Mouse (Mus musculus) CD4-positive helper T cell, adult 2 months (primary cell): ENCODE data around the gene Hivep3.

Source experiments
- DNase-seq: peaks from one replicate; pipeline ENCODE4 v3.0.0-alpha.2; 2012; ENCODE audit warnings: low read depth, missing footprints, low spot score

The Hivep3 gene

DNA sequence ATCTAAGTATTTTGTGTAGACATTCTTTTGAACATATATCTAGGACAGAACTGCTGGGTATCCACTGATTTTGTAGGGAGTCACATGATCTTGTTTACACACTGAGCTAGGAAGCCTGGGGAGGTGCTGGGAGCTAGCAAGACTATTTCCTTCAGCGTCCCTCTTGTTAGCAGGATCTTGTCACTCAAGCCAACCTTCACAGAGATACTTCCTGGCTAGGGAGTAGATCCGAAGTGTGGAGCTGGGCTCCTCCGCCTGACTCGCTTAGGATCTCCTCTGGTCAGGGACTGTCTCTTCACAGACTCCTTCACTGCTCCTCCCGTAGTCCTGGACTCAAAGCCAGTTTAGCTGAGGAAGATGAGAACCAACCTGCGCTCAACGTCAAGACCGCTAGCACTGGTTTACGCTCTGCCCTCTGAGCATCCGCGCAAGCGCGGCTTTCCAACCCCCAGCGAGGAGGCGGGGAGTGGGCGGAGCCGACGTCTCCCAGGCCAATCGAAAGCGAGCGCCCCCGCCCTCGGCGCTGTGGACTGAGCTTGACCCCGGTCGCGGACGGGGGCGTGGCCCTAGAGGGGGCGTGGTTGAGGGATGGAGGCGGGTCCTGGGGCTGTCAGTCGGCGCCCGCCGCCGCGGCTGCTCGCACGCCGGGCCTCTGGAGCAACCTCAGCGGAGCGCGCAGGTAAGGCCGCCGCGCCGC, at the start of gene Hivep3:
Hivep3 (plus strand) TSS at position 601 of the 697 bp plus-strand sequence.
- DNase-seq: peak; percentile 99

DNA sequence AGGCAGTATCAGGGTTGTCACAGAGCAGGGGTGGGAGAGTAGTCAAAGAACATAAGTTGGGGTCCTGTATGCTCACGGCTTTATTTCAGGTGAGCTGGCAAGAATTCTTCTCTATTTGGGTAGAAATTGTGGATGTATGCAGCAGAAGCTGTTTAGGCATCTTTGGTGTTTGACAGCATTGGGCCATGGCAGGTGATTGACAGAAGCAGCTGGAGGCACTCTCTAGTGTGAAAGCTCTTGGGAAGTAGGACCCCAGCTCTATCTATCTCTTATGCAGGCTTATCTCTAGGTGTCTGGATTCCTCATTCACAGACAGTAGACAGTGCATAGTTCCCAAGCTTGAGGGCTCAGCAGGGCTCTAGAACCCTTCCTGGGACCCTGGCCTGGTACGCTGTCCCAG, 47.8 kb upstream of the Hivep3 start:
- no peak for DNase-seq

DNA sequence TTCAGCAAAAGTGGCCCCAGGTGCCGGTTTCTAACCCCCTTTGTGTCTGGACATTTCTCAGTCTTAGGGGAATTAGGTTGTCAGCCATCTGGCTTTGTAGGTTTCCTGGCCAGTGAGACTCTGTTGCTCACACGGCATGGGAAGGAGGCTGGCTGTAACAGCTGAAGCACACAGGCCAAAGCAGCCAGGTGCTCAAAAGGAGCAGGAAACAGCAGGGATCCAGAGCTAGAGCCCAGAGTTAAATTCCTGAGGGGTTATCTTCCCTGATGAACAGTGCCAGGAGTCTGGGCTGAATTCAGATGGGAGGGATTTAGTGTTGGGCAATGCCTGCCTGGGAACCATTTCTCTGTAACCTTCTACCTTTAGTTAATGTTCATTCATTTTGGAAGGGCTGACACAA, 35.2 kb upstream of the Hivep3 start:
- DNase-seq: no peak

DNA sequence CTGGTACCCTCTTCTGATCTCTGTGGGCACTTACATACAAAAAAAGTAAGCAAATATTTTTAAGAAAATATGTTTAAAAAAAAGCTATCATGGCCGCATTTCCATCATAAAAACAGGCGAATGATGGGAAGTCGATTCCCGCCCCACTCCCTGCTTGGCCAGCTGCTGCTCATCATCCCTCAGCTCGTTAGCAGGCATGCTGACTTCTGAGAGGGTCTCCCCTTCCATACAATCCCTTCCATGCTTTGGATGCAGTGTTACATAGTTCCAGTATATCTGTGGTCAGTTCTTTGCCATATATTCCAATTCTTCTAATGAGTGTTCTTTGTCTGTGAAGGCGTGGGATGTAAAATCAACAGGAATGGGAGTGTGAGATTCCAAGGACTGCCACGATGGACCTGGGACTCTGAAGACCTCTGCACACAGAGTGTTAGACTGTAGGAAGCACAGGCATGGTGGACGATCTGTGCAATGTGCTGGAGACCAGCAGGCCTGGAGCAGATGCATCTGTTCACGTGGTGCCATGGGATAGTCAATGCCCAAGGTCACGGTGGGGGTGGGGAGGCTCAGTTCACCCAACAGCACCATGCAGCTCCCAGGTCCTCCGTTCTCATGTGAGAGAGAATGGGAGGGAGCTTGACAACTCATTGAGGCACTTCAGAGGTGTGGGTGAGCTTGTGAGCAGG, 32.2 kb upstream of the Hivep3 start:
- DNase-seq: no peak

DNA sequence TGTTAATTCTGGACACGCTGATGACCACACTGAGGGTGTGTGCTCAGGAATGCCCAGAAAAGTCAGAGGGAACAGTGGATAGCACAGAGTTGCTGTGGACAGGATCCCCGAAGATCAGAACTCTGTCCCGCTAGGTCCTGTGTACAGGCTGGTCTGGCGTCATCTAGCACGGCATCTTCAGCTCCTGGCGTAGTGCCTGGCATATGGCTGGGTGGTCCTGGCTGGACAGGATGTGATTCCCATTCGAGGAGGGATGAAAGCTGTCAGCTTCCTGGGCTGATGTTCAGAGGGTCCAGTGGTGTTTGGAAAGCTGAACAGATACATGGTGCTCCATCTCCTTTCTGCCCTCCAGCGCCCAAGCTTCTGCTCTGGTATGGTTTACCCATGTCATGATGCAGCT, 29.6 kb upstream of the Hivep3 start:
- DNase-seq: no peak

DNA sequence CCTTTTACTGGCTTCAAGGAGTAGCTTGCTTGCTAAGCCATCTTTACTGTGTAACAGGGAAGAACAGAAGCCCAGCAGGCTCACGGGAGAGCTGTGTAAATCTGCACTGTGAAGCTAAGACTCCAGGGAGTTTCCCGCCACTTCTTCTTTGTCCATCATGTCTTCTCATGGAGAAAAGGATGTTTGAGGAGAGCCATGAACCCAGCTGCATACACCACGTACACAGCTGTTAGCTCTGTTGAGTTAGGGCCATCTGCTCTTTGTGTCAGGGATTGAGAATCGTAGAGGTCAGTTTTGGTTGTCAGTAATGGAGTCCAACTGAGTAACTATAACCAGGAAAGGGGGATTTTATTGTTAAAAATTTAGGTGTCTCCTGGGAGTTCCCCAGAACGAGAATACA, 26.3 kb upstream of the Hivep3 start:
- DNase-seq: no peak

DNA sequence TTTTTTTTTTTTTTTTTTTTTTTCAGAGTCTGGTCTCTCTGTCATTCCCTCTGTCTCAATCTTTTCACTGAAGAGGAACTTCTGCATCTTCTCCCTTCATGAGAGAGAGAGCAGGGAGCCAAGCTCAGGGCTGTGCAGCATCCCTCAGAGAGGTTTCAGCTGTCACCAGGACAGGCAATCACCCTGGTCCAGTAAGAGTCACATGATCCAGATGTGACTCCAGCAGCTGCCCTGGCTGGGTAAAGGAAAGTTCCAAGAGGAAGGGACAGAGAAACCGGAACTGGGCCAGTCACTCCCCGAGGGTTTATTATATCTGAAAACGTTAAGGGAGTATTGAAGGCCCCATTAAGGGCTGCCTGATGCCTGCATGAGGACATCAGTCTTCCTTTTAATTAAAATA, 25.8 kb upstream of the Hivep3 start:
- DNase-seq: no peak

DNA sequence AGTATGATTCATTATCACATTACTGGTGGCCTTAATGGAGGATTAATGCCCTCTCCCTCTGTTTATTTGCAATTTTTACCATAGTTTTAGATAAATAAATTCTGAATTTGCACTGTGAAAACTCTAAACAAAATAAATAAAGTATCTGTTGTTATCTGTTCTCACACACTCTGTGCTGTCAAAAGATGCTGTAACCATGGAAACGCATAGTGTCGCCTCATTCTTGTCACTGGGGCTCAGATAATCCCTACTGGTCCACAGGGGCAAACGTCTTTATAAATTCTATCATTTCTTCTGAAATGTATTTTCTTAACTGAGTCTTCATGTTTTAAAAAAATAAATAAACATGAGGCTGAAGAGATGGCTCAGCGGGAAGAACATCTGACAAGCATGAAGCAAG, 23.4 kb upstream of the Hivep3 start:
- no peak for DNase-seq

DNA sequence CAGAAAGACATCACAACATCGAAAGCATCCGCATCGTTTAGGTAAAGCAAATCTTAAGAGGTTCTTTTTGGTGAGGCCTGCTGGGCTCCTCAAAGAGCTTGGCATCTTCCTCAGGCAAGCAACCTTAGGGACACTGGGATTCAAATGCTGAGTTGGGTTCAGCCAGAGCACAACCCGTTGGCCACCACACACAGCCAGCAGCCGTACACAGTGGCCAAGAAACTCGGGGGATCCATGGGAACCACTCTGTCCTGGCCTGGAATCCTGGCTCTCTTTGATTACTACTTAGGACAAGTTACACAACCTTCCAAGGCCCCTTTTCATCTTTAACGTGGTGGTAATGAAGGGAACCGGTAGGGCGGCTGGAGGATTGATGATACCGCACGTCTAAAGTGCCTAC, 16.1 kb upstream of the Hivep3 start:
- DNase-seq: no peak

DNA sequence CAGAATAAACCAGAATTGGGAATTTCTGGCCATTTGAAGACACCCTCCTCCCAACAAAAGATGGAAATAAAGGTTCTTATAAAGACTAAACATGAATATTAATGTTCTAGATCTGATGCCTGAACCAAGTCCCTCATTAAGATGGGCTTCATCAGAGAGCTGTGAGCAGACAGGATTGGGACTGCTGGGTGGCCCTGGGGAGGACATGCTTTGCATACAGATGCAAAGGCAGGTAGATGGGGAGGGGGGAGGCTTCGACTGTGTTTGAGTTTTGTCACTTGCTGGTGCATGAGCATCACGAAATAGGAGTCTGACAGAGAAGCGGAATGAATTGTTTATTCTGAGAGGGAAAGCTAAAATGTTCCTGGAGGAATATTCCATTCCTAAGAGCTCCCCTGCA, 12.1 kb upstream of the Hivep3 start:
- DNase-seq: no peak

DNA sequence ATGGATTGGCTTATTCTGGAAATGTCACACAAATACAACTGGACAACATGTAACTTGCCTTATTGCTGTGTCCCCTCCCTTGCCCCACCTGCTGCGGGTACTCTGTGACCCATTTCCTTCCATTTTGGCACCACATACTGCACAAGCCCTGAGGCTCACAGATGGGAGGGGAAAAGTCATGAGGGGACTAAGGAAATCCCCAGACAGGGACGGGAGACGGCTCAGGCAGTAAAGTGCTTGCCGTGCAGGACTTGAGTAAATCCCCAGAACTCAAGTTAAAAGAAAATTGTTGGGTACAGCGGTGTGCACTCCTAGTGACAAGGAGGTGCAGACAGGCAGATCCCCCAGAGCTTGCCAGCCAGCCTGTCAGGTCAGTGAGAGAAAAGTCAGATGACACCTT, 7.5 kb upstream of the Hivep3 start:
- no peak for DNase-seq

DNA sequence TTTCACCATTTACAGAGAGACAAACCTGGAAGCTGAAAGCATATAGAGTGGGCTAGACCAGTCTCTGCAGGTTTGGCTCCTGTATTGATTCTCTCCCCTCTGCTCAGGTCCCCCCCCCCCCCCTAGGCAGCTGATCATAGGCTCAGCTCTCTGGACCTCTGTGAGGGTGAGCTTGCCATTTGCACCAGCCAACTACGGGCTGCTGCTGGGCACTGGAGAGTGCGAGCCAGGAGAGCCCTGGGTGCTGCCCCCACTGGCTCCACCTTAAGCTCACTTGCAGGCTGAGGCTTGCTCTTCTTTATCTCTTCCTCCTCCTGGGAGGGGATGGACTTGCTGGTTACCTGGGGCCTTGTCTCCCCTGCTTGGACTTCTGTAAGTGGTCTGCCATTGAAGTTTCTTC, 5.7 kb upstream of the Hivep3 start:
- DNase-seq: no peak

DNA sequence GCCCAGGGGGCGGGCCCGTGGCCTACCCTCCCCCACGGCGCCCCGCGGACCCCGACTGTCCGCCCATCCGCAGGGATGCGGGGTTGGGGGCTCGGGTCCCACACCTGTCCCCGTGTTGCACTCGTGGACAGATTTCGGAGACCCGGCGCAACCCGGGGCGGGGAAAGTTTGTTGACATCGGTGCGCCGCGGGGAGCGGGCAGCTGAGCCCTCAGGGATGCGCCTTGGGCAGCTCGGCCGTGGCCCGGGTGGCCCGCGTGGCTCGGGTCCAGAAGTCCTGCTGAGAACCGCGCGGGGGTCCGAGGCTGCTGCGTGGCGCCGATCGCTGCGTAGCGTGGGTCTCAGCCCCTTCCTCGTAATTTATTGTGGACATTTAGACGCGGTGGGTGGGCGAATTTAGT, 358 bp downstream of the Hivep3 start:
- no peak for DNase-seq

DNA sequence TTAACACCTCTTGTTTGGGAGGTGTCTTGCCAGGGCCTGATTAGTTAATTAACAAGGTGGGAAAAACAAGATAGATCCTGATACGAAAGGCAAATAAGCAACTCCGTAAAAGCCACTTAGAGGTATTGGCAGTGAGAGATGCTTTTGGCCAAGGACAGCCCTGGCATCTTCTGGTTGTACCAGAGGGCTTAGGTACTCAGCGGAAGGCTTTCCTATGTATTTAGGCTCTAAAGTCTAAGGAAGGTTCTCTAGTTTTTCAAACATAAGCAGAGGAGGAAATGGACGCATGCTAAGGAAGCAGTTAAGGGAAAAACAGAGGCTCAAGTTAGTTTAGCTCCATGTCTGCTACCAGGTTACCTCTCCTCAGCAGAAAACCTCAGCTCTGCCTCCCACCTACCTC, 768 bp downstream of the Hivep3 start:
- DNase-seq: no peak

DNA sequence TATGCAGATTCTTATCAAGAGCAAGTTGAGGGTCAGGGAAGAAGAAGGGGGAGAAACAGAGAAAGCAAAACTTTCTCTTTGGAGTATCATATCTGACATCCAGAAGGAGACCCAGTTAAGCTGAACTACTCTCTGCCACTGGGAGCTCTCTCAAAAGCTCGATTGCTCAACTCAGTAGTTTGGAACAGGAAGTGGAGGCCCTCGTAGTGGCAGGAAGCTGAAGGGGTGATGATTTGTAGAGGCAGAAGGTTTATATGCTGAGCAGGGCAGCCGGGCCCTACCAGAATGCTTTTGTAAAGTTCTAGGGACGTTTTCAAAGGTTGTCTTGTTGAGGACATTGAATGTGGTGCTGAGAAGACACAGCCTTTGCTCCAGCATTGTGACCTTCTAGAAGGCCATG, 5.1 kb downstream of the Hivep3 start:
- peak; percentile 61 for DNase-seq

DNA sequence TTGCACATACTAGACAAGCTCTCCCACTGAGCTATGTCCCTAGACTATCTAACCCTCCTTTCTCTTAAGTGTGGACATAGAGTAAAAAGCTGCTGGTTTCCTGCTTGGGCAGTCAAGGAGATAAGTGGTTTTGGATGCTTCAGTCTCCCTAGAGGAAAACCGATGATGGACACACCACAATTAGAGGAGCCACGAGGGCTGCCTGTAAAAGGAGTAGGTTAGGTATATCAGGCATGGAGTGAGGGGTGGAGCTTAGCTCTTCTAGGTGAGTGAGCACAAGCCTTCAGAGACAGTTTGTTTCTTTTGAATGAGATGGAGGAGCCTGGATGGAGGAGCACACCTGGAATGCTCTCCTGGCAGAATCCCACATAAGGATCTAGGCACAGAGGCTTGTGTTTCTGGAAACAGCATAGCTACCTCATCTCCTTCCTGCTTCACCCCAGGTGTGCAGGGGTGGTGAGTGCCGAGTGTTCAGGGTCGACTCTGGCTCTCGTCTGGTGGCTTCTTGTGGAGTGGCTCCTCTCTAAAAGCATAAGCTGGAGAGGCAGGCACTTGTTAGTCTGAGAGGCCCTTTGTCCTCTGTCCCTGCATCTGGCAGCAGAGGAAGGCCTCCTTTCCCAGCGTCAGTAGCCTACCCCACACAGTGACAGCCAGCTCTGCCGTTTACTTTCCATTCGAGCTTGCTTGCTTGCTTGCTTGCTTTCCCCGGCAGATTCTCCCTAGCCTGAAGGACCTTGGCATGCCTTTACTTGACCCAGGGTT, 5.9 kb downstream of the Hivep3 start:
- no peak for DNase-seq

DNA sequence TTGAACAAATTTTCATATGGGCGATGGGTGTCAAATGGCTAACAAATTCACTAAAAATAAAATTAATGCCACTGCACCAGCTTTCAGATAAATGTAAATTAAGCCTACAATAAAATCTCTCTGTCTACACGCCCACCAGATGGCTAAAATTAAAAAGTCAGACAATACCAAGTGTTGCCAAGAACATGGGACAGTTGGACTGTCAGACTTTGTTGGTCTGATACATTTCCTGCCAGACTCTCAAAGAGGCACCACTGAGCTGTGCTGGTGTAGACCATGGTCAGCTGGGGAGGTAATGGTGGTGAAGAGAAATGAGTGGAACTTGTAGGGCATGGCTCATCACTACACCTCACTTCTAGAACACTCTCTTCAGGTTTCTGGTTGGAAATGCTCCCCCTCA, 14.8 kb downstream of the Hivep3 start:
- no peak for DNase-seq

DNA sequence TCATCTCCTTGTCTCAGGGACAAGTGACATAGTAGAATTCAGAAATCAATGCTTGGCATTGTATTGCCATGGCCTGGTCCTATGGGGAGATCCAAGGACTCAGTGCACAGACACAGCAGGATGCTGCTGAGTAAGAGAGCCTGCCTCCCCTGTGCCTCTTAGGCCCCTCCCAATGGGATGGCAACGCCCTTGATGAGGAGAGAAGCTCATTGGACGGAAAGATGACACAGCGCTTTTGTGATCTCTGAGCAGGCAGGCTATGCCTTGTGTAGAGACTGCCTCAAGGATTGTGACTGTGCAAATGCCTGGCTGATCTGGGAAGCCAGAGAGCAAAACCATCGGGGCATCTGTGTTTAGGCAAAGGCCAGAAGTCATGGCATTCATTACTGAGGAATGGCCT, 16.6 kb downstream of the Hivep3 start:
- DNase-seq: no peak

DNA sequence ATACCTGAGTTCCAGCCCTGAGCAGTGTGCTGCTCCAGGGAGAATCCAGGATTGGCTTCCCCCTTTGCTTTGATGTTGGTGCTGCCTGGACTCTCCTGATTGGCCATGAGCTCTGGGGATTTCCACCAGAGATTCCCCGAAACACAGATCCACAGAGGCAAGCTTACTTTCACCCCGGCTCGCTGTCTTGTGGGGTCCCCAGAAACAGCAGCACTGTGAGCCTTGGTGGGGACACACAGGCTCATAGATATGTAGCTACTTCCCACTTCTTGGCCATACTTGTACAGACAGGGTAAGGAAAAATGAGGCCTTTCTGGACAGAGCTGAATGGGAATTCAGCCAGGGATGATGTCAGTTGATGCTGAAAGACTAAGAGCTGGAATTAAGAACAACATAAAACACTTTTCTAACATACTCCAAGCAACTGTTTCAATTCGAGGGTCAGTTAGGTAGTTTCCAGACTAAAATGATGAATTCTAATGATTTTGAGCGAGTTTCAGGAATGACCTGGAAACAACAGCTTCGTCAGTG, 17.2 kb downstream of the Hivep3 start:
- DNase-seq: no peak

DNA sequence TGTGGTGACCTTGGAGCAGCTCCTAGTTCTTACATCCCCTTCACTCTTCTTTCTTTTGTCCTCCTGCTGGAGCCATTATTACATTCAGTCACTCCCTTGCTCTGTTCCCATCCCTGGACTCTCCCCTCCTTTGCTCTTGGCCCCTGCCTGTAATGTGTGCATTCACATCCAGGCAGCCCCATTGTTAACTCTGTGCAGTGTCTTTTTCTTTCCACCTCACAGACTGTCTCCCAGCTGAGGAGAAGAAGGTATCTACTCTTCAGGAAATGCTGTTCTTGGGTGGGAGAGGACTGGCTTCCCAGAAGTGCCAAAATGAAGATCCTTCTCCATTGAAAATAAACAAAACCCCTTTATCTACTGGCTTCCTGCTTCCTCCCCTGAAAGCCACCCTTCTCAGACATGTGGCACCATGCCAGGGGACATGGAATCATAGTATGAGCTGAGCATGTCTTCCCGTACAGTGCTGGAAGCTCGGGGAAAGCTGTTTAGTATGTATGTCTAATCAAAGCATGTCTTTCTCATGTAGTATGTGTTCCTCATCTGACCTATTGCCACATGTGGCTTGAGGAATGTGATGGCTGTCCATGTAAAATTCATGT, 17.9 kb downstream of the Hivep3 start:
- no peak for DNase-seq

DNA sequence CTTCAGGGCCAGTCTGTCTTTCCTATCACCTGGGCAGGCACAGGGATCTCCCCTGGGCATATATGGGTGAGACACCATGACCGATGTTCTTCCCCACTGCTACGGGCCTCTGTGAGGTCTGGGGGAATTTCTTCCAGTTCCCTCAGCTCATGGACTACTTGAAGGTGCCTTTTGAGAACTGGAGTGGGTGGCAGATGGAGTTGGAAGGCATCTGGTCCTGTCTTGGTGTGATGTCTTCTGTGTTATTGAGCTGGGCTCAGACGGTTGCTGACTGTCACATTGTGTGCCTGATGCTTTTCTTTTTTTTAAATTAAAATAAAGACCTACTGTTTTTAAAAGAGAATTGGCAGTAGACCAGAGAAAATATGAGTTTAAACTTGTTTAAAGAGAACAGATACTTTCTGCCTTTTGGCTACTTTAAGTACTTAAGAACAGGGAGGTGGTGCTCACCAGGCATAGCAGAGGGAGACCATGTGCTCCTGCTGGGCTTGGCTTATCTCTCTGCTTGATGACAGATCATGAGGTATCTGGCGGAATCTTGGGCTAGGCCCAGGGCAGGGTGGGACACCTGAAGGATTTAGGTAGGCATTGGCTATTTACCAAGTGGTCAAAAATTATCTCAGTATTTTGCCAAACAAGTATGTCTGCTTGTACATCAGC, 26.1 kb downstream of the Hivep3 start:
- DNase-seq: no peak

DNA sequence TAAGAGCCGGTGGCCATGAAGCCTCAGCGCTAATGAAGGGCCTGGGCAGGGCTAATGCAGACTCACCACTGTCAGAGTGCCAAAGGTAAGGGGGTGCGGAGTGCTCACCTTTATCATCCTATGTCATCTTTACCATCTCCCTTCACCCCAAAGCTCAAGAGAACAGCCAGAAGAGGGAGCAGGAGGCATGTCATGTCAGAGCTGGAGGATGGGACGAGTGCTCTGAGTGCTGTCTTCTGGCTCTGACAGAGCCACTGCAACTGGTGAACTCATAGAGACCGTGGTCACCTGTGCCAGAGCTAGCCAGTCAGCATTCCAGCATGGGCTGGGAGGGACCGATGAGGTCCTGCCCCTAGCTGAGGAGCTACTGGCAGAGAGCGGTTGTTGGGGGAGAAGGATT, 27.2 kb downstream of the Hivep3 start:
- DNase-seq: no peak
